Mouse (Mus musculus) natural killer cell, adult 2 months (primary cell): ENCODE measurements around the gene Cmc2.

Experiments used
- DNase-seq, 2 experiments: peaks; one replicate each; pipeline ENCODE4 v3.0.0; 2022; ENCODE audit warnings: low spot score in 2 of 2

Cmc2 gene

GRCm38 (mm10) chr8:116921337-116922059, at the start of gene Cmc2, which contains the start of gene Cenpn:
Gene Cmc2 (minus strand): TSS chr8:116921455.
Gene Cenpn (plus strand): TSS chr8:116921730.
- peak; percentile 90 to 92 for DNase-seq

- no peak for DNase-seq
Observed at GRCm38 (mm10) chr8:116969531-116969930, 48.3 kb upstream of the Cmc2 start.

- no peak for DNase-seq
Observed at GRCm38 (mm10) chr8:116954415-116954814, 33.2 kb upstream of the Cmc2 start.

GRCm38 (mm10) chr8:116952428-116952827, 31.2 kb upstream of the Cmc2 start:
- DNase-seq, result no peak

GRCm38 (mm10) chr8:116951778-116952177, 30.5 kb upstream of the Cmc2 start:
- DNase-seq, result no peak

- DNase-seq, result no peak
Observed at GRCm38 (mm10) chr8:116951369-116951768, 30.1 kb upstream of the Cmc2 start.

- no peak for DNase-seq
Observed at GRCm38 (mm10) chr8:116947589-116947988, 26.3 kb upstream of the Cmc2 start.

GRCm38 (mm10) chr8:116946851-116947250, 25.6 kb upstream of the Cmc2 start:
- no peak for DNase-seq

GRCm38 (mm10) chr8:116946268-116946838, 25.1 kb upstream of the Cmc2 start:
- DNase-seq, result peak; percentile 49 to 53

- DNase-seq, result no peak
Observed at GRCm38 (mm10) chr8:116945169-116945910, 24.1 kb upstream of the Cmc2 start.

GRCm38 (mm10) chr8:116944385-116944696, 23.1 kb upstream of the Cmc2 start:
- DNase-seq, result no peak

- DNase-seq, result peak; percentile 17 to 26
Observed at GRCm38 (mm10) chr8:116943555-116944384, 22.5 kb upstream of the Cmc2 start.

- peak; percentile 67 to 81 for DNase-seq
Observed at GRCm38 (mm10) chr8:116943161-116943554, 21.9 kb upstream of the Cmc2 start, which contains the start of gene Atmin. Gene Atmin (plus strand): TSS chr8:116943393.

GRCm38 (mm10) chr8:116942284-116943058, 21.2 kb upstream of the Cmc2 start:
- no peak for DNase-seq

- DNase-seq, result no peak
Observed at GRCm38 (mm10) chr8:116935506-116935905, 14.3 kb upstream of the Cmc2 start.

GRCm38 (mm10) chr8:116934976-116935375, 13.7 kb upstream of the Cmc2 start:
- no peak for DNase-seq

GRCm38 (mm10) chr8:116928588-116928987, 7.3 kb upstream of the Cmc2 start:
- DNase-seq, result no peak

GRCm38 (mm10) chr8:116927880-116928279, 6.6 kb upstream of the Cmc2 start:
- peak; percentile 53 to 66 for DNase-seq

GRCm38 (mm10) chr8:116923526-116923925, 2.3 kb upstream of the Cmc2 start:
- DNase-seq, result peak; percentile 15 to 37

- no peak for DNase-seq
Observed at GRCm38 (mm10) chr8:116922060-116922757, 954 bp upstream of the Cmc2 start.

- no peak for DNase-seq
Observed at GRCm38 (mm10) chr8:116921005-116921336, 284 bp downstream of the Cmc2 start.
